Mouse (Mus musculus) C2C12 (cell line): ENCODE results near the gene Fut11. TPM values are rescaled to one million over a fixed set of nuclear protein-coding genes. Genes with fewer than 3 reads are reported as not detected.

Experiments
- H3K27me3 ChIP-seq: one replicate; pipeline ENCODE4 v1.6.1; 2011; ENCODE audit not compliant: control insufficient read depth, insufficient read depth, insufficient read length
- H3K36me3 ChIP-seq: one replicate; pipeline ENCODE4 v1.6.1; 2011; ENCODE audit not compliant: control insufficient read depth, insufficient read depth
- H3K4me3 ChIP-seq: one replicate; pipeline ENCODE4 v1.5.1; 2011; ENCODE audit warnings: mild to moderate bottlenecking, control low read depth; ENCODE audit not compliant: poor library complexity, insufficient read depth, severe bottlenecking
- H3K79me2 ChIP-seq: one replicate; pipeline ENCODE4 v1.6.1; 2011; ENCODE audit not compliant: control insufficient read depth, insufficient read depth
- H3K79me3 ChIP-seq: one replicate; pipeline ENCODE4 v1.6.1; 2011; ENCODE audit warnings: low read depth, control low read depth
- H3ac ChIP-seq: one replicate; pipeline ENCODE3; 2011; ENCODE audit warnings: low read depth; ENCODE audit not compliant: control insufficient read depth, insufficient read length
- CEBPB ChIP-seq: IDR thresholded peaks from one replicate; pipeline ENCODE4 v1.6.1; 2011; ENCODE audit warnings: low read depth, mild to moderate bottlenecking, control low read depth, moderate library complexity
- CTCF ChIP-seq: IDR thresholded peaks from one replicate; pipeline ENCODE4 v1.5.1; 2011; ENCODE audit not compliant: control insufficient read depth, insufficient read depth, insufficient read length
- FOSL1 ChIP-seq: IDR thresholded peaks from one replicate; pipeline ENCODE4 v1.8.0; 2011; ENCODE audit warnings: mild to moderate bottlenecking, low read length; ENCODE audit not compliant: poor library complexity, insufficient read depth, severe bottlenecking
- MAX ChIP-seq: IDR thresholded peaks from one replicate; pipeline ENCODE4 v1.6.1; 2011; ENCODE audit warnings: mild to moderate bottlenecking, control low read depth
- MYOD1 ChIP-seq: IDR thresholded peaks from one replicate; pipeline ENCODE4 v1.6.1; 2011; ENCODE audit warnings: low read depth; ENCODE audit not compliant: control insufficient read depth, insufficient read length
- MYOG ChIP-seq: IDR thresholded peaks from one replicate; pipeline ENCODE4 v1.6.1; 2011; ENCODE audit not compliant: control insufficient read depth, insufficient read length; ENCODE audit errors: extremely low read depth
- USF1 ChIP-seq: IDR thresholded peaks from one replicate; pipeline ENCODE4 v1.6.1; 2011; ENCODE audit warnings: low read depth, mild to moderate bottlenecking, control low read depth, moderate library complexity
- polyA plus RNA-seq: library from polyadenylated mRNA; unstranded; fragments of >200 nt; fragmentation: generic; extraction: Trizol; gene quantifications from one replicate; pipeline ENCODE4 v1.2.1, GENCODE M21; 2012; ENCODE audit warnings: missing spikeins

The Fut11 gene
- polyA plus RNA-seq, 1 experiment = 6.3 TPM

- Histone ChIP-seq H3K4me3 (peak overlapping the region; percentile 34), H3K36me3 (no peaks in the 10 kb centered on the region), H3K79me3 (peaks cover 2% of the 10 kb centered on the region), H3K27me3 (no peaks in the 10 kb centered on the region), H3K79me2 (peaks cover 10% of the 10 kb centered on the region), H3ac (peak overlapping the region; percentile 67)
- TF ChIP-seq MYOD1 (no peak), CEBPB (no peak), MYOG (no peak), FOSL1 (no peak), CTCF (no peak), USF1 (no peak), MAX (no peak)
These were observed 33.0 kb upstream of the Fut11 start for GRCm38 (mm10) chr14:20661661-20662331.

DNA sequence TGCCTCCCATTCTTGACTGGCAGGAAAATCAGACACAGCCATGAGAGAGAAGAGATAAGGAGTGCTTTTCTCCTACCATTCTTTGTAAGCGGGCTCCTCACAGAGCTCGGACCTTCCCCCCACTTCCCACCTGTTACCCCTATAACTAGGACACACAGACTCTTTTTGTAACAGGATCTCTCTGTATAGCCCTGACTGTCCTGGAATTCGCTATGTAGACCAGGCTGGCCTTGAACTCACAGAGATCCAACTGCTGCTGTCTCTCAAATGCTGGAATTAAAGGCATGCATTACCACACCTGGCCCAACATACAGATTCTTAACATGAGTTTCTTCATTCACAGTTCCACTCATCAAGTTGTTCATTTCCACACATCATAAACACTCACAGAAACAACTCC, 32.0 kb upstream of the Fut11 start:
- Histone ChIP-seq H3K79me3 (peaks cover 2% of the 10 kb centered on the region), H3K4me3 (no peak overlapping the region), H3K79me2 (peaks cover 10% of the 10 kb centered on the region), H3K27me3 (no peaks in the 10 kb centered on the region), H3K36me3 (no peaks in the 10 kb centered on the region), H3ac (no peak overlapping the region)
- TF ChIP-seq MYOD1 (no peak), MAX (no peak), FOSL1 (no peak), MYOG (no peak), CEBPB (no peak), USF1 (no peak), CTCF (no peak)

- Histone ChIP-seq H3K36me3 (no peaks in the 10 kb centered on the region), H3ac (no peak overlapping the region), H3K79me2 (peaks cover 10% of the 10 kb centered on the region), H3K4me3 (peak overlapping the region; percentile 12), H3K27me3 (no peaks in the 10 kb centered on the region), H3K79me3 (peaks cover 2% of the 10 kb centered on the region)
- TF ChIP-seq MYOD1 = no peak
- TF ChIP-seq MYOG = no peak
- TF ChIP-seq USF1 = no peak
- TF ChIP-seq CEBPB = no peak
- no peak for TF ChIP-seq FOSL1
- no peak for TF ChIP-seq CTCF
- TF ChIP-seq MAX = no peak
These were observed 31.2 kb upstream of the Fut11 start for GRCm38 (mm10) chr14:20663601-20664000.

DNA sequence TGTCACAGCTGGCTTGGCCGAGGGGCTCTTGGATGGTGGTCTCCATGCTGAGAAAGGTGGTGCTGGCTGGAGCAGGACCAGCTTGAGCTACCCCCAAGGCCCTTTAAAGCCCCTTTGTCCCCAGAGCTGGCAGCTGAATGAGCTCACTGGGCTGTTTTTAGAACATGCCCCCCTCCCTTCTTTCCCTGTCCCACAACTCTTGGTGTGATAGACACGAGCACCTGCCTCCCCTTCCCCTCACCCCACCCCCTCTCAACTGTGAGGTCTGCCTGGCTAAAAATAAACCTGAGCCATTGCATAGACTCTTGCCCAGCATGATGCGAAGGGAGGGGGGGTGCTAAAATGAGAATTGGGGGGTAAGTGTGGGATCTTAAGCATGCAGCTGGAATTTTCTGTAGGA, 30.3 kb upstream of the Fut11 start:
- Histone ChIP-seq H3K27me3 (no peaks in the 10 kb centered on the region), H3K4me3 (peak overlapping the region; percentile 25), H3K36me3 (no peaks in the 10 kb centered on the region), H3K79me3 (peaks cover 2% of the 10 kb centered on the region), H3ac (peak overlapping the region; percentile 42), H3K79me2 (peaks cover 10% of the 10 kb centered on the region)
- no peak for TF ChIP-seq USF1
- no peak for TF ChIP-seq MAX
- TF ChIP-seq CEBPB = no peak
- peak; percentile 64 for TF ChIP-seq MYOD1
- TF ChIP-seq FOSL1 = no peak
- no peak for TF ChIP-seq CTCF
- TF ChIP-seq MYOG = no peak

- Histone ChIP-seq H3K79me3 (peaks cover 2% of the 10 kb centered on the region), H3K36me3 (no peaks in the 10 kb centered on the region), H3ac (no peak overlapping the region), H3K4me3 (no peak overlapping the region), H3K27me3 (no peaks in the 10 kb centered on the region), H3K79me2 (peaks cover 10% of the 10 kb centered on the region)
- TF ChIP-seq FOSL1 = no peak
- TF ChIP-seq CTCF = no peak
- no peak for TF ChIP-seq USF1
- TF ChIP-seq MYOD1 = no peak
These were observed 27.3 kb upstream of the Fut11 start for GRCm38 (mm10) chr14:20667469-20667868.

GRCm38 (mm10) chr14:20668154-20668810, 26.5 kb upstream of the Fut11 start, which contains the start of gene Synpo2l:
Synpo2l (minus strand) TSS chr14:20668354.
- Histone ChIP-seq H3K79me2 (peaks cover 5% of the 10 kb centered on the region), H3ac (no peak within 1 kb of the TSS), H3K79me3 (no peaks in the 10 kb centered on the region), H3K27me3 (no peaks in the 10 kb centered on the region), H3K4me3 (no peak within 1 kb of the TSS), H3K36me3 (no peaks in the 10 kb centered on the region)
- TF ChIP-seq CEBPB (no peak), FOSL1 (no peak), MYOG (no peak), MYOD1 (peak; percentile 76), USF1 (no peak), CTCF (no peak), MAX (no peak)
